Mouse (Mus musculus) left cerebral cortex, postnatal 10 days (tissue): Measurements from ENCODE around the gene Tsnax. TPM values are rescaled to one million over a fixed set of nuclear protein-coding genes. Genes with fewer than 3 reads are reported as not detected.

ENCODE experiments used
- DNase-seq, 2 experiments: peaks; one replicate each; pipeline ENCODE4 v3.0.0; 2021 to 2022; ENCODE audit warnings: low spot score in 2 of 2, mixed read lengths in 1 of 2; ENCODE audit errors: extremely low spot score in 1 of 2
- intact Hi-C: fragments of 180-260 bp; cut with DNase I; formaldehyde crosslinking; loops from one replicate; pipeline ENCODE4 v1.15.1; 2025
- total RNA-seq, 2 experiments: library from RNA; stranded (reverse); gene quantifications; 2 replicates each; pipeline ENCODE4 v1.2.3; 2021

Gene Tsnax
- total RNA-seq, 2 experiments from 2014 or later, result 79.3 to 84.7 TPM

GRCm38 (mm10) chr8:125038731-125039130 lies 25.9 kb downstream of the Tsnax start:
- intact Hi-C loops, result no loop called here
- no peak for DNase-seq

- DNase-seq, result no peak
- intact Hi-C loops, result no loop called here
Observed at GRCm38 (mm10) chr8:125040587-125041375, 28.0 kb downstream of the Tsnax start.

DNA sequence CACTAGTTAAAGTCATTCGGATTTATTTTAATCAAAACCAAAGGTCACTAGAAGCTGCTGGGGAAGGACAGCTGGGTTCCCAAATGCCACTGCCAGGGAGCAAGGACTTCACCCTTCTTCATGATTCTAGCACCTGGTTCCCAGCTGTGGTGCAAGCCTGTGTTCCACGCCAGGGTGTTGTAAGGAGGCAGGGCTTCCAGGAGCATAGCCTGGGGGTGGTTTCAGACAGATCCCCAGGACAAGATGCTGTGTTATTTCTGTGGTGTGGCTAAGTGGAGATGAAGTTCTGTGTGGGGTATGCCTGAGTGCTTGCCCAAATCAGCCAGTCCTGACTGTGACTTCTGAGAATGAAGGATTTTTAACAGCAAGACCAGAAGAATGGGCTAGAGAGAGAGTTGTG lies 28.7 kb downstream of the Tsnax start:
- intact Hi-C loops, result no loop called here
- DNase-seq, result no peak

GRCm38 (mm10) chr8:125043394-125043793 lies 30.6 kb downstream of the Tsnax start:
- intact Hi-C loops, result no loop called here

DNA sequence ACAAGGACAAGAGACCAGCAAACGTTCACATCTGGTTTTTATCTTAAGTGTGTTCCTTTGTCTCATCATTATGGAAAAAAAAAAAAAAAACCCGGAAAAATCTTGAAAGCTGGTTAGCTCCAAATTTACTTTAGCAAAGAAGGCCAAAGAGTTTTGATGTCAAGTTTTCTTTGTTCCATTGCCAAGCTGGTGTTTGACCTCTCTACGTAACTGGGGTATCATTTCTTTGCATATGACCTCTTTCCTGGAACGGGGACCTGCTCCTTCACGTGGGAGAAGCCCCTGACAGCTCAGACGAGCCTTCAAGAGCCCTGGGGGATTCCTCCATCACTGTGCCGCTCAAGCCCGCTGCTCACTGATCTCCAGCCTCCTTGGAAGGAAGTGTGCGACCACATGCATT lies 31.1 kb downstream of the Tsnax start:
- intact Hi-C loops, result no loop called here
- DNase-seq, result no peak

More at GRCm38 (mm10) chr8:125043394-125043793, 30.6 kb downstream of the Tsnax start:
- no peak for DNase-seq

GRCm38 (mm10) chr8:125045760-125046159 lies 33.0 kb downstream of the Tsnax start:
- intact Hi-C loops, result no loop called here
- DNase-seq, result no peak

GRCm38 (mm10) chr8:125049051-125049750 lies 36.4 kb downstream of the Tsnax start:
- intact Hi-C loops, result no loop called here
- no peak for DNase-seq

DNA sequence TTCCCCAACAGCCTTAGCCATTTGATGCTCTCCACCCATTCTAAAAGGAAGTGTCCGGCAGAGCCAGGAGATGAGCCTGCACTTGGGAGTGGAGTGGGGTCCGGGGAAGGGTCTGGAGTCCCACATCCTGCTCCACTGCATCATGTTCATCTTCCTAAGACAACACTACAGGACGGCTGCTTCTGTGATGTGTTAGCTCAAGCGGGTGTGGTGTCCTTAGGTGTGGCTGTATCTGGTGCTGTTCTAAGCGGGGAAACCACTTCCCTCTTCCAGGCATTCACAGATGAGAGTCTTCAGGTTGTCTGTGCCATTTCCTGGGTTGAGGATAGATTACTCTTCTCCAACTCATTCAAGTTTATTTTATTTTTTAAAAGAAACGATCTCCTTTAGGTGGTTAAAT lies 37.0 kb downstream of the Tsnax start:
- DNase-seq, result no peak
- intact Hi-C loops, result no loop called here

DNA sequence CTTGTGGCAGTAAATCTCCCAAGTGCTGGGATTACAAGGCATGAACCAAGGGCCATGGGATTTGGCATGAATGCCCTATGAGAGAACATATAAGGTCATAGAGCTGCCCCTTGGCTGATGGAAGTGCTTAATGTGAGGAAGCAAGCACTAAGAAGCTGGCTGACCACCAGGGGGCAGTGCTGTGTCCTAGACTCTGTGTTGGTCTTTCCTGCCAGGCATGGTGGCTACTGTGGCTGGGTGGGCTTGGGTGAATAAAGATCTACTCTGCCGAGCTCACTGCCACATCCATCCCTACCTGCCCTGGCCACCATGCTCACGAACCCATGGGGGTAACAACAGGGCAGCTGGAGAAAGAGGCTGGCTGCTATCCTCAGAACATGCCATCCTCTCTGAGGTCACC lies 39.2 kb downstream of the Tsnax start:
- intact Hi-C loops, result no loop called here
- DNase-seq, result peak; percentile 55 to 87

- intact Hi-C loops, result no loop called here
- peak; percentile 27 to 76 for DNase-seq
Observed at GRCm38 (mm10) chr8:125053505-125054435, 41.0 kb downstream of the Tsnax start, which contains the start of gene Disc1. TSS of gene Disc1 (plus strand) at chr8:125054195.

DNA sequence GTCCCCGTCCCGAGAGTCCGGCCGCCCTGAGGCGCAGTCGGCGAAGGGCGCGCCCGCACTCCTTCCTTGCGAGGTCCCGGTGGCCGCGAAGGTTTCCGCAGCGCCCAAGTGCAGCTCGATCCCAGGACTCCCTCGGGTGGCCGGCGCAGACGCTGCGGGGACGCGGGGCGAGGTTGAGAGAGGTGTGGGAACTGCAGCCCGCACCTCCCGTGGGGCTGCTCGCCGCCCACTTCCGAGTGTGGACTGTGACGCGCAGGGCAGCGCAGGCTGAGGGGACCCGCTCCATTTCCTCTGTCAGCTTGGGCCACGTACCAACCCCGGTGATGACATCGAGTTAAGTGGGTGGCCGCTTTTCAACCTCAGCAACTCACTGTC lies 41.6 kb downstream of the Tsnax start:
- peak; percentile 31 to 85 for DNase-seq
- intact Hi-C loops, result no loop called here

DNA sequence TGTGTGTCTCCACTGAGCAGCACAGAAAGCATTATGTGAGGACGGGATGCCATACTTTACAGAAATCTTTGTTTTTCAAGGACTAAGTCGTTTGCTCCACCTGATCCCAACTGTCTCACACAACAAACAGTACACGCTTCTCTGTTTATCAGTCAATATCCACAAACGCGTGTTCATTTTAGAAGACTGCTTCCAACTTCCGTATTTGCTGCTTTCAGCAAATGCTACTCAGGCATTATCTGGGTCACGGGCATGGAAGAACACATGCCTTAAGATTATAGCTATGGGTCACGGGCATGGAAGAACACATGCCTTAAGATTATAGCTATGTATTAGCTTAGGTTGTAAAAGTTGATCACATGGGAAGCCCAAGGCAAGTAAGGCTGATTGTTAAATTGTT lies 48.1 kb downstream of the Tsnax start:
- intact Hi-C loops, result no loop called here
- no peak for DNase-seq

GRCm38 (mm10) chr8:125065596-125065995 lies 52.8 kb downstream of the Tsnax start:
- intact Hi-C loops, result no loop called here
- no peak for DNase-seq

GRCm38 (mm10) chr8:125066913-125067595 lies 54.3 kb downstream of the Tsnax start:
- intact Hi-C loops, result no loop called here
- peak; percentile 78 to 89 for DNase-seq

- peak in 1 of 2 experiments; percentile 83 for DNase-seq
- intact Hi-C loops, result no loop called here
Observed at GRCm38 (mm10) chr8:125067596-125067960, 54.8 kb downstream of the Tsnax start.

DNA sequence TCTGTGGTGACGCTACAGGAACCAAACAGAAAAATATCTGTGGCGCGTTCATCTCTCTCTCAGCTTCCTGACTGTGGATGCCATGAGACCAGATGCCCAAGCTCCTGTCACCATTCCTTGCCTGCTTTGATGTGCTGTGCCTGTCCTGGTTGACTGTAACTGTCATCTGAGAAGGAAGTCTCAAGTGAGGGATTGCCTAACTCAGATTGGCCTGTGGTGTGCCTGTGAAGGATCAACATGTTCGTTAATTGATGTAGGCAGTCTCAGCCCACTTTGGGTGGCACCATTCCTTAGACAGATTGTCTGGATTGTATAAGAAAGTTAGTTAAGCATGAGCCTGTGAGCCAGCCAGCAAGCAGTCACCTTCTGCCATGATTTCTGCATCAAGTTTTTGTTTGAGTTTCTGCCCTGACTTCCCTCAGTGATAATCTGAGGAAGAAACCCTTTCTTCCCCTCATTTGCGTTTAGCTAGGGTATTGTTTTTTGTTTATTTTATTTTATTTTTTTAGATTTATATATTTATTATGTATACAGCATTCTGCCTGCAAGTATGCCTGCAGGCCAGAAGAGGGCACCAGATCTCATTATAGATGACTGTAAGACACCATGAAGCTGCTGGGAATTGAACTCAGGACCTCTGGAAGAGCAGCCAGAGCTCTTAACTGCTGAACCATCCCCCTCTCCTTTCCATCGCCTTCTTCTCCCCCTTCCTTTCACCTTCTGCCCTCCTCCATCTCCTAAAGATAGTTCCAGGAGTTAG lies 55.5 kb downstream of the Tsnax start:
- intact Hi-C loops, result no loop called here

DNA sequence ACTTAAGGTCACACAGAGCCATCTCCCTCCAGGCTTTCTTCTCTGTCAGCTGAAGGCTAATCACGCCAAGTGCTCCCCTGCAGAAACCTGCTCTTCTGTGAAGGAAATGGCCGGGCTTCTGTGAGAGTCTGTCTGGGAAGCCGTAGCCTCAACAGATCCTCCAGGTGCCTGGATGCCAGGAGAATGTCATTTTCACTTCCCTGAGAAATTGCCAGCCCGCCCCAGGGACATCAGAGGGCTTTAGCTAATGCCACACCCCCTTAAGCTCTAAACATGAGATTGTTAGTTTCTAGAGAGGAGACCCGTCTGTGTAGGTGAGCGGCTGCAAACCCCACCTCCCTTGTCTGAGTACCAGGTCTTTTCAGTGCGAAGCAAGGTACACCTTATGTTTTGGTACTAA lies 56.5 kb downstream of the Tsnax start:
- no peak for DNase-seq
- intact Hi-C loops, result no loop called here

More for the DNA sequence above, 55.5 kb downstream of the Tsnax start:
- DNase-seq, result no peak

- intact Hi-C loops, result loop anchor here (10.0 kb wide), 1 partner anchor 495 kb away; the partner anchor contains the start of gene Sipa1l2
- DNase-seq, result no peak
Observed at GRCm38 (mm10) chr8:125069733-125070132, 56.9 kb downstream of the Tsnax start.
